Mouse (Mus musculus): ENCODE measurements around the gene Ralgapa2.

Gene Ralgapa2

GRCm38 (mm10) chr2:146444009-146444408 lies 68.1 kb downstream of the Ralgapa2 start:
- no peak for ATAC-seq (ENCODE audit: insufficient number of reproducible peaks, low FRiP score, low TSS enrichment)

GRCm38 (mm10) chr2:146443291-146443875 lies 68.8 kb downstream of the Ralgapa2 start:
- ATAC-seq (ENCODE audit: insufficient number of reproducible peaks, low FRiP score, low TSS enrichment): no peak

GRCm38 (mm10) chr2:146441711-146442110 lies 70.4 kb downstream of the Ralgapa2 start:
- no peak for ATAC-seq (ENCODE audit: insufficient number of reproducible peaks, low FRiP score, low TSS enrichment)

GRCm38 (mm10) chr2:146428751-146429150 lies 83.4 kb downstream of the Ralgapa2 start:
- ATAC-seq (ENCODE audit: insufficient number of reproducible peaks, low FRiP score, low TSS enrichment): no peak

- no peak for ATAC-seq (ENCODE audit: insufficient number of reproducible peaks, low FRiP score, low TSS enrichment)
Measured at GRCm38 (mm10) chr2:146427380-146427779, 84.8 kb downstream of the Ralgapa2 start.

GRCm38 (mm10) chr2:146426321-146426720 lies 85.8 kb downstream of the Ralgapa2 start:
- no peak for ATAC-seq (ENCODE audit: insufficient number of reproducible peaks, low FRiP score, low TSS enrichment)

GRCm38 (mm10) chr2:146425235-146425634 lies 86.9 kb downstream of the Ralgapa2 start:
- no peak for ATAC-seq (ENCODE audit: insufficient number of reproducible peaks, low FRiP score, low TSS enrichment)

GRCm38 (mm10) chr2:146423710-146424301 lies 88.3 kb downstream of the Ralgapa2 start:
- ATAC-seq (ENCODE audit: insufficient number of reproducible peaks, low FRiP score, low TSS enrichment): no peak

- ATAC-seq (ENCODE audit: insufficient number of reproducible peaks, low FRiP score, low TSS enrichment): no peak
Measured at GRCm38 (mm10) chr2:146423032-146423691, 89.0 kb downstream of the Ralgapa2 start.

- ATAC-seq (ENCODE audit: insufficient number of reproducible peaks, low FRiP score, low TSS enrichment): no peak
Measured at GRCm38 (mm10) chr2:146416283-146416682, 95.9 kb downstream of the Ralgapa2 start.

- ATAC-seq (ENCODE audit: insufficient number of reproducible peaks, low FRiP score, low TSS enrichment): peak; percentile 88
Measured at GRCm38 (mm10) chr2:146414484-146415291, 97.5 kb downstream of the Ralgapa2 start.

GRCm38 (mm10) chr2:146412733-146413132 lies 99.4 kb downstream of the Ralgapa2 start:
- no peak for ATAC-seq (ENCODE audit: insufficient number of reproducible peaks, low FRiP score, low TSS enrichment)

GRCm38 (mm10) chr2:146411904-146412303 lies 100.2 kb downstream of the Ralgapa2 start:
- no peak for ATAC-seq (ENCODE audit: insufficient number of reproducible peaks, low FRiP score, low TSS enrichment)

- ATAC-seq (ENCODE audit: insufficient number of reproducible peaks, low FRiP score, low TSS enrichment): no peak
Measured at GRCm38 (mm10) chr2:146407078-146407477, 105.1 kb downstream of the Ralgapa2 start.

- no peak for ATAC-seq (ENCODE audit: insufficient number of reproducible peaks, low FRiP score, low TSS enrichment)
Measured at GRCm38 (mm10) chr2:146401588-146401987, 110.6 kb downstream of the Ralgapa2 start.

GRCm38 (mm10) chr2:146400738-146401137 lies 111.4 kb downstream of the Ralgapa2 start:
- ATAC-seq (ENCODE audit: insufficient number of reproducible peaks, low FRiP score, low TSS enrichment): no peak

GRCm38 (mm10) chr2:146398211-146398865 lies 113.8 kb downstream of the Ralgapa2 start:
- no peak for ATAC-seq (ENCODE audit: insufficient number of reproducible peaks, low FRiP score, low TSS enrichment)

- no peak for ATAC-seq (ENCODE audit: insufficient number of reproducible peaks, low FRiP score, low TSS enrichment)
Measured at GRCm38 (mm10) chr2:146387211-146387610, 124.9 kb downstream of the Ralgapa2 start.

GRCm38 (mm10) chr2:146384582-146384981 lies 127.6 kb downstream of the Ralgapa2 start:
- no peak for ATAC-seq (ENCODE audit: insufficient number of reproducible peaks, low FRiP score, low TSS enrichment)

GRCm38 (mm10) chr2:146376293-146376692 lies 135.9 kb downstream of the Ralgapa2 start:
- ATAC-seq (ENCODE audit: insufficient number of reproducible peaks, low FRiP score, low TSS enrichment): no peak
